Mouse (Mus musculus): ENCODE results near the gene Zfp365.

Zfp365 gene

DNA sequence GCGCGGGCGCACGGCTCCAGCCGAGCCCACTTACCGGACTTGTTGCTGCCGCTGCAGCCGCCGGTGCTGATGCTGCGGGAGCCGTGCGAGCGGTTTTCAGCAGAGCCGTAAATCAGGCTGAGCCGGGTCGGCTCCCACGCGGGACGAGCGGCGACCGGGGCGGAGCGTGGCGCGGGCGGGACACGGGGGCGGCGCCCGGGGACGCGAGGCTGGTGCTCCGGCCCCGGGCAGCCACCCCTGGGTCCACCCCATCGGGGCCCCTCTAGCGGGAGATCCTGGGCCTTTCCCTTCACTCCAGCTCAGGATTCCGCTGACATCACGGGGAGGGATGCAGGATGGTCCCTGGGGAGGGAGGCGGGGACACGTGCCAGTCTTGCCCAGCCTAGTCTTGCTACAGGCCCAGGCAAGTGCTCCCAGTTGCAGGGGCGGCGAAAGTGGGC is at the start of gene Zfp365:
Gene Zfp365, minus strand, starts transcription at position 326 of the 440 bp plus-strand sequence.
- peak; percentile 50 for DNase-seq (ENCODE audit: low read depth, low spot score)

DNA sequence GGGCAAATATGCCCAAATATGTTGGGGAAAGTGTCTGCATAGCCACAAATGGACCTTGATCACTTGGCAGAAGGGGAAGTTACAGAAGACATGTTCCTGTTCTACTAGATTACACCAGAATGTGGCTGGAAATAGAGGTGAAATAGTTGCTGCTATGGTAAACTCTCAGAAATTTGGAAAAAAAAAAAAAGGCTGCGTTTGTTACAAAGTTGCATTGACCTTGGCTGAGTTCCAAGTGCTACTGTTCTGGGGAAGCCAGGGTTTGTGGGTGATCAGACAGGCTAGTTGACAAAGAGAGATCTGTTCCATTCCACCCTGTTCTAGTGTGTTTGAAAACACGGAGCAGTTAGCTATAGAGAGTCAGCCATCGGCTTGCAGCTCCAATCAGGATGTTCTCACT is 47.5 kb upstream of the Zfp365 start:
- DNase-seq (ENCODE audit: low read depth, low spot score): no peak

DNA sequence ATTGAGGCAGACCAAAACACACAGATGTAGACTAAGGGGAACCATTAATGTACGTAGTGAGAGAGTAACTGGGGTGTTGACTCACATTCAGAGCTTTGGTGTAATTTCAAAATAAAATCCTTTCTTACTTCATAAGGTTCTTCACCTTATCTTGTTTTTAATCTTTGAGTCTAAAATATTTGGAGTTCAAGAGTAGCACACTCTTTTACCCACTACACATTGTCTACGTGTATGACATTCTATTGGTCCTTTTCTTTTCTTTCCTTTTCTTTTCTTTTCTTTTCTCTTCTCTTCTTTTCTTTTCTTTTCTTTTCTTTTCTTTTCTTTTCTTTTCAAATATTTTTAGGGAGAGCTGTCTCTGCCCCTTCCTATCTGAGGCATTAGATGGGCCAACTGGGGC is 43.5 kb upstream of the Zfp365 start:
- no peak for DNase-seq (ENCODE audit: low read depth, low spot score)

DNA sequence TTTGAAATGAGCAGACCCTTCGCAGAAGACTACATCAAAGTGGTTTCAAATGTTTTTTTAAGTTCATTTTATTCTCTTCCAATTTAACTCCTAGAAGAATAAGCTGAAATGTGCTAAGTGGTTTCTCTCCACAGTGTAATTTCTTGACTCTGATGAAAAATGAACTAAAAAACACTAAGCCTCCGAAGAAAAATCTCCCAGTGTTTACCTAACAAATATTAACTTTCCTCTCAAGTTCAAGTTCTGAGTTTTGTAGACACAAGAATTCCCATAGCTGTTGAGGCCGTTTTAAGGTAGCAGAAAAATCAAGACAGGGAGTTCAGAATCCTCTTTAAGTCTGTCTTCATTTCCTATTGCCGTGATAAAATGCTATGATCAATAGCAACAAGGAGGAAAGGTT is 39.2 kb upstream of the Zfp365 start:
- no peak for DNase-seq (ENCODE audit: low read depth, low spot score)

DNA sequence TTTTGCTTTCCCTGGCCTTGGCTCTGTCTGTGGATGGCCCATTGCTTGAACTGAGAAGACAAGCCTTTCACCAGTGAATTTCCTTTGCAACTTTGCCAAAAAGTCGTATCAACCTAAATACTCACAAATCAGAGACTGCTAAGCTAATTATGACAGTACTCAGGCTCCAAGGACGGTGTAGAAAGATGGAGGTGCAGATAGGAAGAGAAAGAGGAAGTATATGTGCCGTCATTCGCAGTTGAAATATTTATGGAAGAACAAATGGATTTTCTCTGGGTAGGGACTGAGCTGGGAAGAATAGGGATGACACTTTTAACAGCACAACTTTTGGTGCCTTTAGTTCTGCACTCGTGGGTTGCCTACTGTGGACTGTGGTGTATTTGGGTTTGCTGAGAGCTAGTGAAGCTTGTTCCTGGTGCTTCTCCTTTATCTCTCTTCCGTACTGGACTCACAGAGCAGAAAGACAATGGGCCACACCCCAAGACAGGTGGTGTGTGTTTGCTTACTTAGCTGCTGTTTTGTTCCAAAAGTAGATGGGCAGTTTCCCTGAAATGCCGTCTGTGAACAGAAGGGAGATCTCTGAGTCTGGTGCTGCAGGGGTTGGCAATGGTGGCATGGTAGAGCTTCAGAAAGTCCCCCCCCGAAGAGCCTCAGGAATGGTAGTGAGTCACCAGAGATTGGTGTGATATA is 37.7 kb upstream of the Zfp365 start:
- DNase-seq (ENCODE audit: low read depth, low spot score): no peak

DNA sequence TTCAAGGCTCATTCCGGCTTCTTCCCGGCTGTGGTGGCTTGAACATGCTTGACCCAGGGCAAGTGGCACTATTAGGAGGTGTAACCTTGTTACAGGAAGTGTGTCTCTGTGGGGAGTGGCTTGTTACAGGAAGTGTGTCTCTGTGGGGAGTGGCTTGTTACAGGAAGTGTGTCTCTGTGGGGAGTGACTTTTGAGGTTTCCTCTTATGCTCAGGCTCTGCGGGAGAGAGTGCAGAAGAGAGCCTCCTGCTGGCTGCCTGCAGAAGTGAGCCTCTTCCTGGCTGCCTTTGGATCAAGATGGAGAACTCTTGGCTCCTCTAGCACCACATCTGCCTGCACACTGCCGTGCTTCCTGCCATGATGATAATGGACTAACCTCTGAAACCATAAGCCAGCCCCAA is 31.1 kb upstream of the Zfp365 start:
- DNase-seq (ENCODE audit: low read depth, low spot score): no peak

DNA sequence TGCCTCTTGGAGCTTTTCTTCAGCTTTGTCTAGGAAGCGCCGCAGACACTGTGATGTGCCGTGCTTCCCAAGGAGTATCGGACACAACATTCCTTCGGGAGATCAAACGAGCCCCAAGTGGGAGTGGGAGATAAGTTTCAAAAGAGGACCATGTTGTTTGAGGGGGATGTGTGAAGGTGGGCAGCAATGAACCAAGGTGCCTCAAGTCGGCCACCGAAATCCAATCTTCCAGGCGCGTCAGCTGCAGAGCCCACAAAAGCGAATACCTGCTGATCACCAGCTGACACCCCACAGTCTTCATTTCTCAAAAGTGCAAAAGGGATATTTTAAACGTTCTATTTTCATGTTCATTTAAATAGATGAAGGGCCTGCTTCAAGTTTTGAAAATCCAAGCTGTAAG is 27.1 kb upstream of the Zfp365 start:
- DNase-seq (ENCODE audit: low read depth, low spot score): no peak

DNA sequence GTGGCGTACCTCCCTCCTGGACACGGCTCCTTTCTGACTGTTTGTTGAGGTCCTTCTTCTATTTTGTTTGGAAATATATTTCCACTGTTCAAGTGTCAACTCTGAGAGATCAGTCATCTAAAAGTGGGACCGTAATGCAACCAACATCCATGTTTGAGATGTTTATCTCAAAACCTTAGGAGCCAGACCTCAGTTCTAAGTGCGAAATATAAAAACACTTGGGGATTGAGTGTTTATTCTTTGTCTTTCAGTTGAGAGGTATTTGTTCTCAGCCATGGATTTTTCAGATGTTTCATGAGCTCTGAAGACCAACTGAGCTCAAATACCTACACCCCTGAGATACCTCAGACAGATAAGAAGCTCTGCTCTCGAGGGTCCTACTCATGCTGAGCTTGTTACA is 25.3 kb upstream of the Zfp365 start:
- no peak for DNase-seq (ENCODE audit: low read depth, low spot score)

DNA sequence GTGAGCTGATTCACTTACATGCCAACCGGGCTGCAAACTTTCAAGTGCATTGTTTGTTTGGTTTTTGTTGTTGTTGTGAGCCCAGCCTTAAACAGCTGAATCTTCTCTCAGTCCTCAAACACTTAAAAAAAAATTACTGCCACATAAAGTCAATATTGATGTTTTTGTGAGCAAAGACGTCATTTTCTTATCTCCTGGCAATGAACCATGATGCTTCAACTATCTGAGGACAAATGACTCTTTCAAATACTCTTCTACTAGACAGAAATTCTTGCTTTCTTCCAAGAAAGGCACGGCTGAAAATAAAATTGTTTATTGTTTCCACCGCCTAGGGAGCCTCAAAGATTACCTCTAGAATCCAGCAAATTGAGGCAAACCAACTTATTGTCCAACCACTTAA is 24.5 kb upstream of the Zfp365 start:
- DNase-seq (ENCODE audit: low read depth, low spot score): no peak

DNA sequence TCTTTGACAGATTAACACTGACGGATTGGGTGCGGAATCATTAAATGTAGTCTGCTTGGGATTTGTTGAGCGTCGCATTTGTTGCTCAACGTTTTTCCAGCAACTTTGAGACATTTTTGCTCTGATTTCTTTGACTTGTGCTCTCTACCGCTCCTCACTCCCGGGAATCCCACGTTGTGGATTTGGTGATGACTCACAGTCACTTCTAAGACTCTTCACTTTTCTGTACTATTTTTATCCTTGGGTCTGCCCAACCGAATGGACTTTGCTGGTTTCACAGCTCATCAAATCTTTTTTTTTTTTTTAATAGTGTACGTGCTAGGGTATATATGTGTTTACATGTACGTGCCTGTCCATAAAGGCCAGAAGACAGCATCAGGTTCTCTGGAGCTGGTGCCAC is 20.3 kb upstream of the Zfp365 start:
- DNase-seq (ENCODE audit: low read depth, low spot score): no peak

DNA sequence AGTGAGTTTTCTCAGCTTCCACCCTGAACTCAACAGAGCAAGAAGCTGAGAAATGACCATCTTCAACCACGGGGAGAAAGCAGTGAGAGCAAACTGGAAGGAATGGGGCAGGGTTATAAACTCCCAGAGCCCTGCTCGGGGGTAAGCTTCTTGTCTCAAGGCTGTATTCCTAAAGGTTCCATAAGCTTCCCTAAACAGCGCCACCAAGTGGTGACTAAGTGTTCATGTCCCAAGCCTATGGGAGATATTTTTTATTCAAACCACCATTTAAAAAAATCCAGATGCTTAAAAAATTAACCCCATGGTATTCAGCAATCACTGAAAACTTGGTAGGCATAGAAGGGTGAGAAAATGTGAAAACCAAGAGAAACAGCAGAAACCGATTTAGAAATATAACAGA is 18.9 kb upstream of the Zfp365 start:
- no peak for DNase-seq (ENCODE audit: low read depth, low spot score)

DNA sequence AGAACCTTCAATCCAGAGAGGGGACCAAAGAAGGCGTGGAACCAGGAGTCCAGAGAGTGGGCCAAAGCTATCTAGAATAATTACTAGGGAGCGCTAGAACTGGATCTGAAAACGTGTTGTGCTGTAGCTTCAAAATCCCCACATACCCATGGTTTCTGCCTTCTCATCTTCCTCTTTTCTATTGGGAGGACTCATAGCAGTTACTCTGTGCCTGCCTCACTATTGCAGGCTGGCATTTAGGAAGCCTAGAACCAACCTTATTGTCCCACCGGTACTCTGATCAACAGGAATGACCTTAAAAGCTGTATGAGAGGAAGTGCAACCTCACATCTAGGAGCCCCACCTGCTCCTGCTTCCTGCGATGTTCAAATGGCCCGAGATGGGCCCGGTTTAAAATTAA is 16.1 kb upstream of the Zfp365 start:
- DNase-seq (ENCODE audit: low read depth, low spot score): no peak

DNA sequence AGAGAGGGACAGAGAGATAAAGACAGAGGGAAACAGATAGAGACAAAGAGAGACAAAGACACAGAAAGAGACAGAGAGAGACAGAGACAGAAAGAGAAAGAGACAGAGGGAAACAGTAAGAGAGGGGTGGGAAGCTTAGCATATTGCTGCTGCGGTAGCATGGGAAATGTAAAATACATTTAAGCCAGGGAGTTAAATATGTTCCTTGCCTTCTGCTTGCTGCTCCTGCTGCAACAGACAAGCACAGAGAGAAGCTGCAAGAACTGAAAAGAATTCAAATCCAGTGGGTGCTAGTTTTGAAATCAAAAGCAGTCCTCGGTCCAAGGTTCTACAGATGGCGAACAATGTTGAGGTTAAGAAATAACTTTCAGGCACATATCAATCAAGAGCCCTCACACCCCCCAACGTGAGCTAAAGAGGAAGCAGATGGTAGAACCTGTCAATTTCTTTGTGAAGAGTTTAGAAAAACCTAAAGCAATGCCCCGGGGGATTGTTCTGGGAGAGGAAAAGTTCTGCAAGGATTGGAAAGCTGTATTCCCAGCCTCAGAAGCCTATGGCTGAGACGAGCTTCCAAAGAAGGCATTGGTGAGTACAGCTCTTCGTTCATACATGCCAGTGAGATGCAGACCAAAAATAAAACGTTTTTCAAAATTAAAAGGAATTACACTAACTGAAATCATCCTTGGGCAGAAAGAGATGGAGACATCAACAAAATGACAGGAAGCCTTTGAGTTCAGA is 15.4 kb upstream of the Zfp365 start:
- no peak for DNase-seq (ENCODE audit: low read depth, low spot score)

DNA sequence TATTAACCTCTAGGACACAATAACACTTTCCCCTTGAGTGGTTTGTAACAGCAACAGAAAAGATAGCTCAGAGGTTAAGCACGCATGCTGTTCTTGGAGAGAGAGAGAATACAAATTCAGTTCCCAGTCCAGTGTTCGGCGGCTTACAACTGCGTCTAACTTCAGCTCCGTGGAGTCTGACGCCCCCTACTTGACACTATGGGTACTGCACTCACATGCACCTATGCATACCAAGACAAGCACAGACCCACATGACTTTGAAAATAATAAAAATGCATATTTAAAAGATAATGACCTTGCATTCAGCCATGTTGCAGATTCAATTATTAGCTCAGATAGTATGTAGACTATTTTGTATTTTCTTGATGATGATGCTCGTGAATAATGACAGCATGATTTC is 11.6 kb upstream of the Zfp365 start:
- DNase-seq (ENCODE audit: low read depth, low spot score): peak; percentile 60

DNA sequence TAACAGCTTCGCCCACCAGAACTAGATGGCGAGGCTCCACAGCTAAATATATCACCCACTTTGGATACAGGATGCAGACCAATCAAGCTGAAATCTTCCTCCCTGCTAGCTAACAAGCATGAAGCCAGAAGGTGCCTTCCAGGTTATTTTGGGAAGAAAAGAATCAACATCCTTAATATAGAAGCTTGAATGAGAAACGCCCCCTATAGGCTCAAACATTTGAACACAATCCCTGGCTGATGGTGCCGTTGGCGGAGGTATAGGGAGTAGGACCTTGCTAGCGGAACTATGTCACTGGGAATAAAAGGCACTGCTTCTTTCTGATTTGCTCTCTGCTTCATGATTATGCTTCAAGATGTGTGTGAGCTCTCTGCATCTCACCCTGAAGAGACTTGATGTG is 9.3 kb upstream of the Zfp365 start:
- no peak for DNase-seq (ENCODE audit: low read depth, low spot score)

DNA sequence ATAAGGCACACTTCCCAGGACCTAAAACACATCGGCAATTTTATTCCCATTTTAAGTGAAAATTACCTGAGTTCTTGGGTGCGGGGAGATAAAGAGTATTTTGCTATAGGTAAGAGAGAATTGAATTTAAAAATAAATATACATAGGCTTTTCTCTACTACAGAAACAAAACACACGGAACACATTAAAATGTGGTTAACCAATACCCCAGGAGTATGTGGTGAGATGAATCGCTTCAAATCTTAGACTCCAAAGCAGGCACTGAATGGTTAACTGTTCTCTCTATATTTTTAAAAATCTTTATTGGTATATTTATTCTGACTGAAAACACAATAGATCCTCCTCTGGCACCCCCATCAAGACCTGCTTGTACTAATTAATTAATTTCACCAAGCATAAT is 7.2 kb upstream of the Zfp365 start:
- DNase-seq (ENCODE audit: low read depth, low spot score): no peak

DNA sequence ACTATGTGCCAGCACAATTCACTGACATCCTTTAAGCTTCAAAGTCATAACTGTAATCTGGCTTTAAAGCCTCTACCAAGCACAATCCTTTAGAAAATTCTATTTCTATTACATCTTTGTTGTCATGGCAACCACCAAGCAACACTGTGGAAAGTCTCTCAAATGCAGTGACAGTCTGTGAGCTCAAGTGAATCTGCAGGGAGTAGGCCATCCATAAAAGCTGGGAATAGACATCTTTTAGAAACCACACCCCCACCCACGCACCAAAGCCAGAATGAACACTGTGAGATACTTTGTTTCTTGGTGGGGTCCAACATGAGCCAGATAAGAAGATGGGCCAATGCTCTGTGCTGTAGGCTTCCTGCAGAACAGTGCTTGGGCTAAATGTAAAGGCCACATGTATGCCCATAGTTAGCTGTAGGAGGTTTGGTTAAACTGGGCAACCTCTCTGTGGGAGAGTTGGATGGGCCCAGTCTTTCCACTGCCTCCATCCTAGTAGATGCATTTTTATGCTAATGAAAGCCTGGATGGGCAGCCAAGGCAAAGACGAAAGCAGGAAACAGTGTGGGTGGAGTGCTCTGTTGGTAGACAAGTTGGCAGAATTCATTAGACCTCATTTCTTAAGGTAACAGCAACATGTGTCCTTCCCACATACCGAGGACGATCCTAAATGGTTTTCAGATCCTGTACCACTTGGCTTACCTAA is 5.9 kb upstream of the Zfp365 start:
- DNase-seq (ENCODE audit: low read depth, low spot score): no peak

DNA sequence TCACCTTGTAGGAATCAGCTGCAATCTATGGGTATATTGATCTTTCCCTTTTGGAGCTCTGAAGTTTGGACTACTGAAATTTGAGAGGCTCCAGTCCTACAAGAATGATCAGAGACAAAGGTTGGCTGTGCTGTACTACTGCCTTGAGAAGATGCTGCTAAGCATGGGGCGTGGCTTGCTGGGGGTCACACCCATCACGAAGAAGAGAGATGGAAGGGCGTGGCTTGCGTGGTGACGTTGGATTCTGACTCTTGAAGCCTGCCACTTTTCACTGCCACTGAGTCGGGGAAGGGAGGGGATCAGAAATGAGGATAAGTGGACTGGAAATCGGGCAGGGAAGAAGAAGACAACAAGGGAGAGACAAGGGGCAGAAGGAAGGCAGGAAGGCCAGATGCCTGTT is 4.9 kb upstream of the Zfp365 start:
- no peak for DNase-seq (ENCODE audit: low read depth, low spot score)

DNA sequence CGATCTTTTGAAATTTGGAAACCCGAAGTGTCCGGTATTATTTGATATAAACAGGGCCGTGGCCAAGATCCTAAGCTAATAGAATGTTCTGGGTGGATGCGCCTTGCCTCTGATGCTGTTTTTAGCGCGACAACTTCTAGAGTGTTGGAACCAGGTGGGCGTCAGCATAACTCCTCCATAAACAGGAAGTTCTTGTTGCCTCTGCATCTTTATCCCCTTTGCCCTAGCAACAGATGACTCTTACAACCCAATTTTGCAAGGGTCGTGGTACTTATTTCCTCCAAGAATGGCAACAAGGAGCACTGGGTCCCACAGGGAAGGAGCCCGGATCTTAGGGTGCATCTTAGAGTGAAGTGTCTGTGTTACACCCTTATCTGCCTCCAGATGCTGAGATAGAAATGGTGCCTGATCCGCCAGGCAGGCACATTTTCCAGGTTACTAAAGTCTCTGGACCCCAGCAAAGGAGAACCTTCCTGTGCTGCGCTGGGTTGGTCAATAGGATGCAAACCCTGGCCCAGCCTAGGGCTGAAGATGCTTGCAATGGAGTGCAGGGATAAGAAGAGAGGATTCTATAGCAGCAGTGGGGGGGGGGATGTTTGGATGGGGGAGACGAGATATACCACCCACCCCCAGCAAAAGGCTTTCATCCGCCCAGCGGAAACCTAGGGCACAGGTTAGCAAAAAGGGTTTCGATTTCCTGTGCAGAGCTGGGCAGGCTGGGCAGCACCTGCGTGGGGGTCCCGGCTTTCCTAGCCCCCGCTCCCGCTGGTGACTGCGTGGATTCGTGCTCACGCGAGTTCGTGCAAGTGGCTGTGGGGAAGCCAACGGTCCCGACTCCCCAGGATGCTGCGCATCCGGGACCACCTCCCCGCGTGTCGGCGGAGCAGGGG is 770 bp downstream of the Zfp365 start:
- no peak for DNase-seq (ENCODE audit: low read depth, low spot score)

DNA sequence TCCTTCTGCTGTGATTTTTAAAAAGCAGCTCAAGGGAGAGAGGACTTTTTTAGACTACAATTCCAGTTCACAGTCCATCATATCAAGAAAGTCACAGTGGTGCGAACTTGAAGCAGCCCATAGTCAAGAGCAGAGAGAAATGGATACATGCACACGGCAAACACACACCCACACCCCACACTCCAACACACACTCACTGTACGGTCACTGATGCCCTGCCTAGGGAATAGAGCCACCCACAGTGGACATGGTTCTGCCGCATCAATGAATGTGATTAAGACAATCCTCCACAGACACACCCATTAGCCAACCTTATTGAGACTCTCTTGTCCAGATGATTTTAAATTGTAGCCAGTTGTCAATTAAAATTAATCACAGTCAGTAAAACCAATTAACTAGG is 4.5 kb downstream of the Zfp365 start:
- no peak for DNase-seq (ENCODE audit: low read depth, low spot score)

DNA sequence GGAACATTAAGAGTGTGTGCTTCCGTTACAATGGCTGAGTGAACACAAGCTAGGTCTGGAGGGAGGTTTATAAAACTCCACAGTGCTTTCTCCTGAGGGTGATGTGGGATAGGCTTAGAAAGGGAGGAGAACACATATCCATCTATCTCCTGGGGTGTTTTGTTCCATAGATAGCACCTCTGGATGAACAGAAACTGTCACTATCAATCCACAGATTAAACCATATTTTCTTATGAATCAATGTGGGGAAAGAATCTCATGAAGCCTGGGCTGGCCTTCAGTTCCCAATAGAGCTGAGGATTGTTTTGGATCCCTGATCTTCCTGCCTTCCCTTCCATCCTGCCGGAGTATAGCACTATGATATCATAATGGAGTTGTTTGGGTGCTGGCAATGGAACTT is 5.5 kb downstream of the Zfp365 start:
- DNase-seq (ENCODE audit: low read depth, low spot score): no peak

DNA sequence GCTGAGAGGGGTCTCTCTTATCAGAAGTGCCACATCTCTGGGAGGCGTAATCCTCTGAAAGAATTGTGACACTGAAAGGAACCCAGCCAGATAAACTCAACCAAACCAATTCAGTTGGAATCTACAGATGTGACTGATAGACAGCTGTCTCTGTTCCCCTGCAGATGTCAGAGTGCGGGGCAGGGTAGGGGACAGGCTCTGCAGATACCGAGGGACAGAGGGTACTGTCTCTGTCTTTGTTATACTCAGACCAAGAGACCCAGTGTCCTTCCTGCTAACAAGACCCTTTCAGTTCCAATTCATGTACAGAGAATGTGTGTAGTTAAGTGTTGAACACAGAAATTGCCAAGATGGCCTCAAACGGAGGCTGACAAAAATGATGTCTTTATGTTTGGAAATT is 6.4 kb downstream of the Zfp365 start:
- DNase-seq (ENCODE audit: low read depth, low spot score): no peak

Measured in WW6 (cell line).